8 mouse cellular contexts compared by ENCODE assay signal in genomic region chr7:44310878-44311712, GRCm38 (mm10). TPM values are rescaled to one million over a fixed set of nuclear protein-coding genes. Genes with fewer than 3 reads are reported as not detected.
DNase-seq lines count a peak whose midpoint lies in the region; ATAC-seq and TF ChIP-seq lines count a peak whose summit lies in the region.

No protein-coding gene starts in this region.

- 3% methylated on average over 37 of the region's 38 CpGs for WGBS in intestine, embryonic 15.5 days
- 2% methylated on average over 37 of the region's 38 CpGs for WGBS in limb, embryonic 15.5 days
- 2% methylated on average over 38 of the region's 38 CpGs for WGBS in thymus, adult 2 months

- no peak for TF ChIP-seq POLR2A in thymus, adult 2 months (IDR thresholded peaks at IDR 0.05; ENCODE audit: control insufficient read depth, extremely low read depth, insufficient read depth, low read length, poor library complexity)

- no peaks in the 10 kb centered on the region for H3K9me3 ChIP-seq in intestine, embryonic 15.5 days
- H3K9me3 ChIP-seq in limb, embryonic 15.5 days, result no peaks in the 10 kb centered on the region

- peaks cover 24% of the 10 kb centered on the region; the same call in 1 of the 2 replicates for H3K27me3 ChIP-seq in intestine, embryonic 15.5 days (replicated peaks)
- H3K27me3 ChIP-seq in limb, embryonic 15.5 days, result peaks cover 21% of the 10 kb centered on the region
- H3K27me3 ChIP-seq in thymus, adult 2 months (ENCODE audit: control insufficient read depth, insufficient read depth, low read length), result peaks cover 12% of the 10 kb centered on the region

- H3K36me3 ChIP-seq in intestine, embryonic 15.5 days, result no peaks in the 10 kb centered on the region
- H3K36me3 ChIP-seq in limb, embryonic 15.5 days, result peaks cover 12% of the 10 kb centered on the region; the same call in 1 of the 2 replicates
- H3K36me3 ChIP-seq in thymus, adult 2 months (ENCODE audit: control insufficient read depth, insufficient read depth, low read length), result no peaks in the 10 kb centered on the region

- peak; percentile 66 for DNase-seq in layer of hippocampus, adult 11-12 months (ENCODE audit: low spot score)
- DNase-seq in layer of hippocampus, adult 9-10 months (ENCODE audit: low spot score), result no peak
- DNase-seq in forelimb bud, embryonic 11.5 days (ENCODE audit: low read depth, low spot score), result peak; percentile 24
- peak; percentile 59 for DNase-seq in neural tube, embryonic 10.5 days (ENCODE audit: extremely low spot score, low spot score)
- DNase-seq in thymus, adult 2 months, result no peak

- H3K9ac ChIP-seq in intestine, embryonic 15.5 days, result peak overlapping the region; percentile 50
- H3K9ac ChIP-seq in limb, embryonic 15.5 days, result peak overlapping the region; percentile 54; the same call in 1 of the 2 replicates

- ATAC-seq in intestine, embryonic 15.5 days, result peak; percentile 35
- no peak for ATAC-seq in limb, embryonic 15.5 days (ENCODE audit: insufficient number of reproducible peaks, low FRiP score, low TSS enrichment, low read depth)

- no peaks in the 10 kb centered on the region; the same call in 1 of the 2 replicates for H3K4me1 ChIP-seq in brown adipose tissue, adult 24 weeks (ENCODE audit: control insufficient read depth, insufficient read depth, insufficient read length, low read length)
- H3K4me1 ChIP-seq in intestine, embryonic 15.5 days (replicated peaks), result peaks cover 19% of the 10 kb centered on the region
- H3K4me1 ChIP-seq in limb, embryonic 15.5 days, result peaks cover 54% of the 10 kb centered on the region
- peaks cover 9% of the 10 kb centered on the region; the same call in 1 of the 2 replicates for H3K4me1 ChIP-seq in thymus, adult 2 months (replicated peaks; ENCODE audit: control insufficient read depth, insufficient read depth, low read length)

- no peak overlapping the region for H3K27ac ChIP-seq in brown adipose tissue, adult 24 weeks (replicated peaks; ENCODE audit: low read depth, low read length)
- no peak overlapping the region for H3K27ac ChIP-seq in intestine, embryonic 15.5 days
- H3K27ac ChIP-seq in limb, embryonic 15.5 days, result no peak overlapping the region
- no peak overlapping the region for H3K27ac ChIP-seq in thymus, adult 2 months (ENCODE audit: control insufficient read depth, insufficient read depth, low read length)

- H3K4me3 ChIP-seq in brown adipose tissue, adult 24 weeks (ENCODE audit: insufficient read depth, low read depth, low read length), result peak overlapping the region; percentile 22; the same call in 1 of the 2 replicates
- peak overlapping the region; percentile 46 for H3K4me3 ChIP-seq in intestine, embryonic 15.5 days (replicated peaks)
- H3K4me3 ChIP-seq in limb, embryonic 15.5 days, result peak overlapping the region; percentile 47
- H3K4me3 ChIP-seq in thymus, adult 2 months (ENCODE audit: control insufficient read depth, insufficient read depth, low read length), result no peak overlapping the region

- TF ChIP-seq CTCF in thymus, adult 2 months (IDR thresholded peaks at IDR 0.05; ENCODE audit: borderline replicate concordance, control insufficient read depth, extremely low read depth, insufficient read depth, low read length, poor library complexity), result no peak

- peak overlapping the region; percentile 98 for H3K4me2 ChIP-seq in intestine, embryonic 15.5 days (replicated peaks)
- peak overlapping the region; percentile 94 for H3K4me2 ChIP-seq in limb, embryonic 15.5 days

RNA-seq across cellular contexts. Expression of gene Shank1, which starts 1.0 kb away (rescaled TPM):
- polyA plus RNA-seq in brown adipose tissue, adult 24 weeks (2012; ENCODE audit: insufficient read depth, insufficient read length, missing spikeins), result 0.59 and 1.0 TPM in 2 replicates
- 1.7 and 1.9 TPM in 2 replicates for polyA plus RNA-seq in intestine, embryonic 15.5 days (2015; fragmentation: Nextera tagmentation; extraction: Ambion mirVana)
- polyA plus RNA-seq in limb, embryonic 15.5 days (2015; fragmentation: Nextera tagmentation; extraction: Ambion mirVana), result 2.4 and 3.2 TPM in 2 replicates
- polyA plus RNA-seq in thymus, adult 2 months (2012; rRNA removed), result 1.1 and 1.9 TPM in 2 replicates

RNA-seq across cellular contexts. Expression of gene Clec11a, which starts 4.4 kb away (rescaled TPM):
- polyA plus RNA-seq in brown adipose tissue, adult 24 weeks (2012; ENCODE audit: insufficient read depth, insufficient read length, missing spikeins), result 1.4 and 1.8 TPM in 2 replicates
- polyA plus RNA-seq in intestine, embryonic 15.5 days (2015; fragmentation: Nextera tagmentation; extraction: Ambion mirVana), result 7.2 and 8.0 TPM in 2 replicates
- polyA plus RNA-seq in limb, embryonic 15.5 days (2015; fragmentation: Nextera tagmentation; extraction: Ambion mirVana), result 24.0 and 31.1 TPM in 2 replicates
- 2.3 and 3.1 TPM in 2 replicates for polyA plus RNA-seq in thymus, adult 2 months (2012; rRNA removed)

RNA-seq across cellular contexts. Expression of gene Gm15517, which starts 49.8 kb away (rescaled TPM):
- polyA plus RNA-seq in brown adipose tissue, adult 24 weeks (2012; ENCODE audit: insufficient read depth, insufficient read length, missing spikeins), result not detected in 2 replicates
- polyA plus RNA-seq in intestine, embryonic 15.5 days (2015; fragmentation: Nextera tagmentation; extraction: Ambion mirVana), result not detected in 2 replicates
- polyA plus RNA-seq in limb, embryonic 15.5 days (2015; fragmentation: Nextera tagmentation; extraction: Ambion mirVana), result not detected in 2 replicates
- 1.1 TPM in 1 of 2 replicates, not detected in the other for polyA plus RNA-seq in thymus, adult 2 months (2012; rRNA removed)

RNA-seq across cellular contexts. Expression of gene Acp4, which starts 53.9 kb away (rescaled TPM):
- not detected in 2 replicates for polyA plus RNA-seq in brown adipose tissue, adult 24 weeks (2012; ENCODE audit: insufficient read depth, insufficient read length, missing spikeins)
- not detected in 2 replicates for polyA plus RNA-seq in intestine, embryonic 15.5 days (2015; fragmentation: Nextera tagmentation; extraction: Ambion mirVana)
- 0.33 and 0.83 TPM in 2 replicates for polyA plus RNA-seq in limb, embryonic 15.5 days (2015; fragmentation: Nextera tagmentation; extraction: Ambion mirVana)
- 0.16 and 0.24 TPM in 2 replicates for polyA plus RNA-seq in thymus, adult 2 months (2012; rRNA removed)

Comparison
In these comparisons a context has a peak if more than half of its experiments do, and no peak if none do; other contexts are left out.
1. DNase-seq: peak in layer of hippocampus, adult 11-12 months (single experiment), forelimb bud, embryonic 11.5 days (single experiment) and neural tube, embryonic 10.5 days (single experiment); none in layer of hippocampus, adult 9-10 months (single experiment) and thymus, adult 2 months (single experiment).